Mouse (Mus musculus) spleen, adult 2 months (tissue): ENCODE results near the gene Agpat3.

Experiments used
- CTCF ChIP-seq: fragments of 200-500 bp; IDR thresholded peaks from 2 replicates; pipeline ENCODE4 v1.5.1; 2011; ENCODE audit warnings: mild to moderate bottlenecking, inconsistent platforms; ENCODE audit not compliant: insufficient read depth, insufficient read length, insufficient replicate concordance; ENCODE audit errors: extremely low read depth
- POLR2A ChIP-seq: fragments of 200-500 bp; IDR thresholded peaks from 2 replicates; pipeline ENCODE4 v1.6.1; 2011; ENCODE audit warnings: low read depth, low read length, inconsistent platforms

GRCm38 (mm10) chr10:78365555-78365954, 13.3 kb upstream of the Agpat3 start:
- TF ChIP-seq CTCF: no peak
- TF ChIP-seq POLR2A: no peak
